Mouse (Mus musculus) CH12.LX (cell line): ENCODE data around the gene 2300009A05Rik. TPM values are rescaled to one million over a fixed set of nuclear protein-coding genes. Genes with fewer than 3 reads are reported as not detected.

Source experiments
- DNase-seq: peaks from one replicate; pipeline ENCODE4 v3.0.0-alpha.2; 2013; ENCODE audit errors: extremely low read depth
- H3K27ac ChIP-seq: 2 replicates; pipeline ENCODE4 v1.5.1; 2012; ENCODE audit warnings: low read depth, mild to moderate bottlenecking, control low read depth, moderate library complexity; ENCODE audit not compliant: insufficient read depth
- H3K27me3 ChIP-seq: replicated peaks from 2 replicates; pipeline ENCODE3; 2012; ENCODE audit warnings: inconsistent platforms
- H3K36me3 ChIP-seq, 2 experiments: replicated peaks in 1 of 2; 2 replicates each; pipeline versions ENCODE3 to v1.6.1; 2012; ENCODE audit warnings: inconsistent platforms in 1 of 2, low read length in 1 of 2, mild to moderate bottlenecking in 1 of 2, mixed read lengths in 1 of 2, moderate library complexity in 1 of 2; ENCODE audit not compliant: control insufficient read depth in 1 of 2, insufficient read depth in 1 of 2
- H3K4me1 ChIP-seq, 2 experiments: 2 replicates each; pipeline ENCODE4 v1.6.1; 2012; ENCODE audit warnings: inconsistent platforms in 1 of 2, moderate library complexity in 1 of 2; ENCODE audit not compliant: insufficient read depth in 2 of 2, control insufficient read depth in 1 of 2
- H3K4me2 ChIP-seq: 2 replicates; pipeline ENCODE4 v1.6.1; 2012; ENCODE audit warnings: low read depth, mild to moderate bottlenecking, control low read depth; ENCODE audit not compliant: poor library complexity, insufficient read depth, severe bottlenecking
- H3K4me3 ChIP-seq, 3 experiments: fragments of 150-350 bp in 1 of 3; sonication (generic) in 1 of 3; replicated peaks in 1 of 3; 2 replicates each; pipeline versions ENCODE3 to v1.5.1; 2011 to 2012; ENCODE audit warnings: low read depth in 2 of 3, low read length in 2 of 3, mild to moderate bottlenecking in 2 of 3, moderate library complexity in 2 of 3, control low read depth in 1 of 3, improper control_type of control experiment in 1 of 3, inconsistent platforms in 1 of 3, mixed read lengths in 1 of 3; ENCODE audit not compliant: poor library complexity in 1 of 3
- H3K79me2 ChIP-seq: replicated peaks from 2 replicates; pipeline ENCODE4 v1.6.1; 2012; ENCODE audit warnings: mild to moderate bottlenecking, moderate library complexity; ENCODE audit not compliant: control insufficient read depth, poor library complexity, insufficient read depth, severe bottlenecking; ENCODE audit errors: extremely low read depth
- H3K9ac ChIP-seq: 2 replicates; pipeline ENCODE4 v1.6.1; 2012; ENCODE audit warnings: low read depth, mild to moderate bottlenecking, control low read depth, moderate library complexity; ENCODE audit not compliant: insufficient read depth
- H3K9me3 ChIP-seq: replicated peaks from 2 replicates; pipeline ENCODE3; 2012; ENCODE audit warnings: low read length, inconsistent platforms, mixed read lengths
- BHLHE40 ChIP-seq: IDR thresholded peaks from 2 replicates; pipeline ENCODE4 v1.6.1; 2011; ENCODE audit warnings: mild to moderate bottlenecking, low read depth, low read length, improper control_type of control experiment
- ETS1 ChIP-seq: conservative IDR thresholded peaks from 2 replicates; pipeline ENCODE4 v1.6.1; 2012; ENCODE audit warnings: low read depth, mild to moderate bottlenecking, inconsistent platforms, low read length, improper control_type of control experiment, moderate library complexity
- GABPA ChIP-seq: IDR thresholded peaks from 2 replicates; pipeline ENCODE4 v1.6.1; 2012; ENCODE audit warnings: low read depth, low read length, improper control_type of control experiment, inconsistent platforms; ENCODE audit not compliant: insufficient replicate concordance
- HCFC1 ChIP-seq: IDR thresholded peaks from 2 replicates; pipeline ENCODE4 v1.6.1; 2012; ENCODE audit warnings: low read depth, mild to moderate bottlenecking, inconsistent platforms, low read length, improper control_type of control experiment
- JUN ChIP-seq: IDR thresholded peaks from 2 replicates; pipeline ENCODE4 v1.6.1; 2011; ENCODE audit warnings: low read depth, mild to moderate bottlenecking, low read length, improper control_type of control experiment, moderate library complexity; ENCODE audit not compliant: insufficient read depth
- JUND ChIP-seq: conservative IDR thresholded peaks from 2 replicates; pipeline ENCODE4 v1.6.1; 2011; ENCODE audit warnings: low read depth, low read length, improper control_type of control experiment
- MAFK ChIP-seq: IDR thresholded peaks from 2 replicates; pipeline ENCODE4 v1.6.1; 2011; ENCODE audit warnings: low read length, improper control_type of control experiment; ENCODE audit not compliant: insufficient replicate concordance
- MAZ ChIP-seq: IDR thresholded peaks from 2 replicates; pipeline ENCODE4 v1.6.1; 2012; ENCODE audit warnings: low read depth, mild to moderate bottlenecking, inconsistent platforms, low read length, improper control_type of control experiment, moderate library complexity
- MXI1 ChIP-seq: IDR thresholded peaks from 2 replicates; pipeline ENCODE4 v1.6.1; 2011; ENCODE audit warnings: mild to moderate bottlenecking, low read depth, low read length, improper control_type of control experiment
- POLR2AphosphoS2 ChIP-seq: IDR thresholded peaks from 2 replicates; pipeline ENCODE4 v1.6.1; 2011; ENCODE audit warnings: low read depth, low read length, improper control_type of control experiment
- RAD21 ChIP-seq: IDR thresholded peaks from 2 replicates; pipeline ENCODE4 v1.6.1; 2011; ENCODE audit warnings: low read depth, mild to moderate bottlenecking, low read length, improper control_type of control experiment, moderate library complexity
- SMC3 ChIP-seq: IDR thresholded peaks from 2 replicates; pipeline ENCODE4 v1.6.1; 2011; ENCODE audit warnings: low read depth, low read length, improper control_type of control experiment
- TCF12 ChIP-seq: IDR thresholded peaks from 2 replicates; pipeline ENCODE4 v1.6.1; 2014; ENCODE audit warnings: low read depth, mild to moderate bottlenecking, inconsistent platforms, low read length, improper control_type of control experiment
- UBTF ChIP-seq: IDR thresholded peaks from 2 replicates; pipeline ENCODE4 v1.6.1; 2012; ENCODE audit warnings: low read depth, mild to moderate bottlenecking, inconsistent platforms, low read length, improper control_type of control experiment, moderate library complexity
- ZC3H11A ChIP-seq: IDR thresholded peaks from 2 replicates; pipeline ENCODE4 v1.6.1; 2012; ENCODE audit warnings: low read depth, mild to moderate bottlenecking, inconsistent platforms, low read length, improper control_type of control experiment
- ZNF384 ChIP-seq: IDR thresholded peaks from 2 replicates; pipeline ENCODE4 v1.6.1; 2012; ENCODE audit warnings: low read depth, low read length, improper control_type of control experiment, inconsistent platforms
- dilution Hi-C: fragments of 300-500 bp; cut with MboI; formaldehyde crosslinking; loops from 2 replicates; pipeline ENCODE4 v1.14.3; 2020; ENCODE audit warnings: low sequenced_read_pairs; ENCODE audit not compliant: extremely low pct_unique_long_range_greater_than_20kb, extremely low pct_ligation_motif_present
- in situ Hi-C: fragments of 300-500 bp; cut with MboI; formaldehyde crosslinking; loops from 3 replicates; pipeline ENCODE4 v1.14.3; 2019; ENCODE audit warnings: low sequenced_read_pairs, low pct_ligation_motif_present, low pct_unique_long_range_greater_than_20kb, mixed read lengths
- polyA plus RNA-seq: library from polyadenylated mRNA; unstranded; fragments of >175 nt; gene quantifications from 2 replicates; pipeline ENCODE4 v1.2.1, GENCODE M21; 2012; ENCODE audit warnings: low read depth; ENCODE audit not compliant: insufficient read length
- total RNA-seq, 2 experiments: library from RNA; depleted of rRNA; stranded (reverse); fragments of 300-350 nt in 1 of 2; fragments of >200 nt in 1 of 2; gene quantifications; 2 replicates each; pipeline ENCODE4 v1.2.3; 2012 to 2014

Gene 2300009A05Rik
- total and polyA plus RNA-seq, 3 experiments = 13.0 to 20.4 (median 13.8) TPM

- Histone ChIP-seq H3K79me2 (no peaks in the 10 kb centered on the region), H3K4me1 (peaks cover 0 to 18% of the 10 kb centered on the region in 2 experiments; a peak in 2 of 4 replicates), H3K9me3 (no peaks in the 10 kb centered on the region), H3K4me2 (no peak overlapping the region), H3K36me3 (peaks cover 20 to 53% of the 10 kb centered on the region in 2 experiments), H3K9ac (no peak overlapping the region), H3K27ac (no peak overlapping the region), H3K27me3 (no peaks in the 10 kb centered on the region), H3K4me3 (no peak overlapping the region)
- dilution Hi-C loops = no loop called here
- in situ Hi-C loops = no loop called here
- no peak for DNase-seq
- TF ChIP-seq SMC3 (no peak), ZNF384 (no peak), ZC3H11A (no peak), UBTF (no peak), ETS1 (no peak), RAD21 (no peak), BHLHE40 (no peak), GABPA (no peak), TCF12 (no peak), MAFK (no peak), HCFC1 (no peak), MXI1 (no peak), MAZ (no peak), JUN (no peak)
These were observed 42.3 kb downstream of the 2300009A05Rik start for GRCm38 (mm10) chr9:63356721-63357120.

- H3K4me3 ChIP-seq = no peak overlapping the region
- dilution Hi-C loops = no loop called here
- no peak for DNase-seq
- in situ Hi-C loops = no loop called here
- H3K27ac ChIP-seq = no peak overlapping the region
- peaks cover 20 to 53% of the 10 kb centered on the region in 2 experiments for H3K36me3 ChIP-seq
- H3K9ac ChIP-seq = no peak overlapping the region
- H3K27me3 ChIP-seq = no peaks in the 10 kb centered on the region
- H3K9me3 ChIP-seq = no peaks in the 10 kb centered on the region
- H3K4me2 ChIP-seq = no peak overlapping the region
- TF ChIP-seq JUND (no peak), POLR2AphosphoS2 (no peak), ZNF384 (no peak)
- no peaks in the 10 kb centered on the region for H3K79me2 ChIP-seq
- H3K4me1 ChIP-seq = peaks cover 0 to 21% of the 10 kb centered on the region in 2 experiments; a peak in 2 of 4 replicates
These were observed 42.8 kb downstream of the 2300009A05Rik start for GRCm38 (mm10) chr9:63356278-63356677.
